Mouse (Mus musculus) midbrain, postnatal 0 days (tissue): ENCODE results near the gene Rab23. TPM values are rescaled to one million over a fixed set of nuclear protein-coding genes. Genes with fewer than 3 reads are reported as not detected.
A peak's percentile ranks its signal among the peaks of the same experiment; 100 is the strongest.
"Not testable (repeated sequence)": the region's sequence is repeated elsewhere in the genome, so short reads cannot be mapped to it uniquely, and the experiment has no call there.

Source experiments
- ATAC-seq: fragments of 200-750 bp; cut with Nextera tagmentation; 2 replicates; pipeline ENCODE4 v1.8.0; 2017; ENCODE audit warnings: moderate number of reproducible peaks, mild to moderate bottlenecking, moderate TSS enrichment, moderate library complexity; ENCODE audit not compliant: low FRiP score
- DNase-seq: peaks from one replicate; pipeline ENCODE4 v3.0.0-alpha.2; 2015; ENCODE audit warnings: low spot score
- H3K27ac ChIP-seq: fragments of 300-500 bp; sonication (generic); 2 replicates; pipeline ENCODE4 v1.5.1; 2014; ENCODE audit warnings: low read depth, mild to moderate bottlenecking, low read length, mixed read lengths
- H3K27me3 ChIP-seq: fragments of 300-500 bp; sonication (generic); 2 replicates; pipeline ENCODE4 v1.6.1; 2014; ENCODE audit warnings: low read length, control low read depth, mixed read lengths; ENCODE audit not compliant: insufficient read depth
- H3K36me3 ChIP-seq: fragments of 300-500 bp; sonication (generic); 2 replicates; pipeline ENCODE4 v1.6.1; 2014; ENCODE audit warnings: low read length, control low read depth, mixed read lengths; ENCODE audit not compliant: insufficient read depth
- H3K4me1 ChIP-seq: fragments of 300-500 bp; sonication (generic); 2 replicates; pipeline ENCODE4 v1.6.1; 2014; ENCODE audit warnings: mild to moderate bottlenecking, control low read depth, antibody characterized with exemption, low read length, mixed read lengths; ENCODE audit not compliant: insufficient read depth
- H3K4me2 ChIP-seq: fragments of 300-500 bp; sonication (generic); 2 replicates; pipeline ENCODE4 v1.6.1; 2014; ENCODE audit warnings: low read depth, mild to moderate bottlenecking, low read length, mixed read lengths; ENCODE audit not compliant: poor library complexity, severe bottlenecking
- H3K4me3 ChIP-seq: fragments of 300-500 bp; sonication (generic); 2 replicates; pipeline ENCODE4 v1.5.1; 2014; ENCODE audit warnings: low read depth, mild to moderate bottlenecking, low read length, moderate library complexity
- H3K9ac ChIP-seq: fragments of 300-500 bp; sonication (generic); replicated peaks from 2 replicates; pipeline ENCODE4 v1.6.1; 2014; ENCODE audit warnings: mild to moderate bottlenecking, low read length, moderate library complexity, mixed read lengths; ENCODE audit not compliant: poor library complexity, severe bottlenecking
- H3K9me3 ChIP-seq: fragments of 300-500 bp; sonication (generic); 2 replicates; pipeline ENCODE4 v1.6.1; 2016; ENCODE audit warnings: low read length, control low read depth
- CTCF ChIP-seq: IDR thresholded peaks from 2 replicates; pipeline ENCODE4 v1.5.1; 2016; ENCODE audit warnings: antibody characterized with exemption, mild to moderate bottlenecking
- WGBS: fragments of 180-500 bp; shearing (Covaris S2); extraction: QIAGEN DNeasy Blood & Tissue Kit; methylation state at CpG from one replicate; pipeline ENCODE4 v1.1.7; 2014; 5-methylcytosine and 5-hydroxymethylcytosine counted together
- polyA plus RNA-seq: library from polyadenylated mRNA; unstranded; fragments of >200 nt; fragmentation: Nextera tagmentation; extraction: Ambion mirVana; gene quantifications from 2 replicates; pipeline ENCODE4 v1.2.1, GENCODE M21; 2015
- total RNA-seq: library from RNA; depleted of rRNA; stranded (reverse); fragments of >200 nt; gene quantifications from 2 replicates; pipeline ENCODE4 v1.2.3, GENCODE M21; 2014

Rab23 gene
- total and polyA plus RNA-seq, 2 experiments from 2014 or later: 9.3 to 29.8 TPM

- DNase-seq: no peak
- Histone ChIP-seq H3K4me2 (no peak overlapping the region), H3K27me3 (no peaks in the 10 kb centered on the region), H3K4me3 (no peak overlapping the region), H3K36me3 (0 out of 2 replicates have a peak, but pooled peaks cover 7% of the 10 kb centered on the region), H3K9me3 (no peaks in the 10 kb centered on the region), H3K9ac (no peak overlapping the region), H3K4me1 (no peaks in the 10 kb centered on the region), H3K27ac (no peak overlapping the region)
- peak; percentile 6; the same call in 1 of the 2 replicates for TF ChIP-seq CTCF
- no peak for ATAC-seq
- WGBS: 96% methylated on average over 11 of the region's 11 CpGs
These were observed 29.4 kb downstream of the Rab23 start for GRCm38 (mm10) chr1:33749109-33749508.

- H3K36me3 ChIP-seq: not testable (repeated sequence)
These were observed 30.0 kb downstream of the Rab23 start for GRCm38 (mm10) chr1:33749709-33750108.

DNA sequence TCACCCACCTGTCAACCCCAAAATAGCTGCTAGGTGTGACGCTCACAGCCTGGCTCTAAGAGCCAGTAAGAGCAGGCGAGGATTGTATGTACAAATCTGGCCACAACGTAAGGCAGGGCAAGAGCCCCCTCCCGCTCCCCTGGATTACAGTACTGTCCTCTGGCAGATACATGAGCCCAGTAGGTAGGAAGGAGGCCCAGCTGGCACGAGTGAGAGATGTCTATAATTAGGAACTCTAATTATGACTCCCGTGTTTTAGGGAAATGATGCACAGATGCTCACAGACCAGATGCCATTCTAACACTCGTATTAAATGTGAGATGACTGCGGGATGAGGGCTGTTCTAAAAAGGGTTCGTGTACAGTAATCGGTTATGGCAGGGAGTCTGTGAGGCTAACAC is 31.6 kb downstream of the Rab23 start:
- H3K36me3 ChIP-seq: no peaks in the 10 kb centered on the region
- ATAC-seq (no peak; the same call in 1 of the 2 replicates), DNase-seq (peak; percentile 69)
- no peak overlapping the region for H3K4me2 ChIP-seq
- 85% methylated on average over 10 of the region's 10 CpGs for WGBS
- no peak overlapping the region for H3K4me3 ChIP-seq
- H3K9me3 ChIP-seq: no peaks in the 10 kb centered on the region
- H3K4me1 ChIP-seq: no peaks in the 10 kb centered on the region
- no peaks in the 10 kb centered on the region for H3K27me3 ChIP-seq
- no peak overlapping the region for H3K9ac ChIP-seq
- TF ChIP-seq CTCF: no peak
- H3K27ac ChIP-seq: no peak overlapping the region

More at GRCm38 (mm10) chr1:33749709-33750108, 30.0 kb downstream of the Rab23 start:
- H3K4me3 ChIP-seq, DNase-seq, H3K9me3 ChIP-seq, H3K27ac ChIP-seq, H3K9ac ChIP-seq, H3K27me3 ChIP-seq, ATAC-seq, H3K4me2 ChIP-seq, H3K4me1 ChIP-seq: not testable (repeated sequence)
- WGBS: 84% methylated on average over 3 of the region's 4 CpGs

DNA sequence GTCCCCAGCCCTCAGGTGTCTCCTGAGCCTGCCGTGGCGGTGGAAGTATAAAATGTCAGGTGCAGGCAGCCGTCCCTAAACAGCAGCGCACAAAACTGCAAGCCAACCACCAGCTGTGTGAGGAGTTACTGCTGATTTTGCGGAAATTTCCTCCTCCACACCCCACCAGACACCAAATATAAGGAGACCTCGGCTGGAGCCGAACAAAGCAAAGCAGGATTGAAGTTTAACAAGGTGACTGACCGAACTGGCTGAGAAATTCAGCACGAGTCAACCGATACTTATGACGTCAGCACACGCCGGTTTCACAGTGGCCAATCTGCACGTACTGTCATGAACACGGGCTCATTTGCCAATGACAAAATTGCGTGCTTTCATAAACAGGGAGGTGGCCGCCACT is 34.4 kb downstream of the Rab23 start:
- WGBS: 93% methylated on average over 17 of the region's 17 CpGs
- Histone ChIP-seq H3K27me3 (no peaks in the 10 kb centered on the region), H3K4me3 (no peak overlapping the region), H3K27ac (no peak overlapping the region), H3K9ac (no peak overlapping the region), H3K4me1 (no peaks in the 10 kb centered on the region; the same call in 1 of the 2 replicates), H3K36me3 (no peaks in the 10 kb centered on the region), H3K9me3 (no peaks in the 10 kb centered on the region), H3K4me2 (no peak overlapping the region)
- TF ChIP-seq CTCF: no peak
- ATAC-seq (no peak), DNase-seq (no peak)

- H3K4me2 ChIP-seq: no peak overlapping the region
- TF ChIP-seq CTCF: no peak
- no peaks in the 10 kb centered on the region for H3K27me3 ChIP-seq
- DNase-seq (no peak), ATAC-seq (no peak)
- H3K9ac ChIP-seq: no peak overlapping the region
- no peaks in the 10 kb centered on the region for H3K36me3 ChIP-seq
- H3K9me3 ChIP-seq: no peaks in the 10 kb centered on the region
- no peaks in the 10 kb centered on the region; the same call in 1 of the 2 replicates for H3K4me1 ChIP-seq
- no peak overlapping the region for H3K4me3 ChIP-seq
- 77% methylated on average over 21 of the region's 21 CpGs for WGBS
- no peak overlapping the region for H3K27ac ChIP-seq
These were observed 35.5 kb downstream of the Rab23 start for GRCm38 (mm10) chr1:33754965-33755735.

DNA sequence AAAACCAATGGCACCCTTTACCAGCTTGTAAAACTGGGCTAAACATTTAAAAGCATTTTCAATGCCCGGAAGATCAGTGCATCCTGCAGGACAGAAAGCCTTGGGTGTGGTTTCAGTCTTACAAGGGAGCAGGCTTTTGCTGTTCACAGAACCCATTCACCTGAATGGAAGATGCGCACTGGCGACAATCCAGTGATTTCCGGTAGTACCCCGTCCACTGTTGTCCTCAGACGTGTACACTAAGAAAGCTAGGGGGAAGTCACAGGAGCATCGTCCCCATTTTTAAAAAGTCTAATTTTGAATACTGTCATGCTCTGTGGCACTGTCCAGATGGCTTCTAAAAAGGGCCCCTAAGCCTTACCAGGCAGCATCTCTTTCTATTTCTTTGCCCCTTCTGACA is 36.1 kb downstream of the Rab23 start:
- H3K4me1 ChIP-seq: no peaks in the 10 kb centered on the region; the same call in 1 of the 2 replicates
- no peak overlapping the region for H3K9ac ChIP-seq
- H3K4me2 ChIP-seq: no peak overlapping the region
- no peak overlapping the region for H3K27ac ChIP-seq
- no peak for TF ChIP-seq CTCF
- no peaks in the 10 kb centered on the region for H3K27me3 ChIP-seq
- no peak for ATAC-seq
- H3K9me3 ChIP-seq: no peaks in the 10 kb centered on the region
- 84% methylated on average over 7 of the region's 7 CpGs for WGBS
- H3K36me3 ChIP-seq: no peaks in the 10 kb centered on the region
- H3K4me3 ChIP-seq: no peak overlapping the region
- DNase-seq: no peak
